Mouse (Mus musculus): ENCODE data around the gene Olfr1140. TPM values are rescaled to one million over a fixed set of nuclear protein-coding genes. Genes with fewer than 3 reads are reported as not detected.

Olfr1140 gene
- polyA plus RNA-seq (2017; shearing (Covaris generic)): not detected

DNA sequence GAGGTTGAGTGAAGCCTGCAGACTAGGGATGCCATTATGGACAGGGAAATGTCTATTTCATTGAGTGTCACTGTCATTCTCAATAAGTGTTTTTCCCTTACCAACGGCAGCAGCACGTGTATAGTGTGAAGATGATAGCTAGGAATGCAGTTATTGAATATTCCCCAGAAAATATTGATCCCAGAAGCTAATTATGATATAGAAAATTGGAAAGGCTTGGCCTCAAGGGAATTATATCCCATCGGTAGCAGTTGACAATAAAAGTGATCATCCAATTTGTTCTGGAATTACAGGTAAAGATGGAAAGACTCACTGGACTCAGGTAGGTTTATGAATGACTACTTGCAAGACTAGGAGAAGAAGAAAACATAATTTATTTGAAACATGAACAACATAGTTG, at the start of gene Olfr1140:
TSS of gene Olfr1140 (plus strand) at position 301 of the 400 bp plus-strand sequence.

DNA sequence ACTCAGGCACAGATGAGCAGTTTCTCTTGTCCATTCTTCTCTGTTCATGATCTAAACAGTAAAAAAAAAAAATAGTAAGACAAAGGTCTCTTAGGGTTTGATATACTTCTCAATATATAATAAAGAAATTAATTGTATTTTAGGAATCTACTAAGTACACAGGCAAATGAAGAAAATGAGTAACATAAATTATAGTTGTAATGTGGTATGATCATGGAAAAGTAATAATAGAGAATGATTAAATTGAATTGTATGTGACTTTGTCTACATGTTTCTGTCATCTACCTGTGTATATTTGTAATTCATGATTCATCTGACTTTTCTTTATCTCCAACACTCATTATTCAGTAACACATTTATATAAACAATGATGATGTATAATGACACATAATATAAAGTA, 49.7 kb upstream of the Olfr1140 start, which contains the start of gene Olfr1136:
TSS of gene Olfr1136 (minus strand) at position 101 of the 400 bp plus-strand sequence.

DNA sequence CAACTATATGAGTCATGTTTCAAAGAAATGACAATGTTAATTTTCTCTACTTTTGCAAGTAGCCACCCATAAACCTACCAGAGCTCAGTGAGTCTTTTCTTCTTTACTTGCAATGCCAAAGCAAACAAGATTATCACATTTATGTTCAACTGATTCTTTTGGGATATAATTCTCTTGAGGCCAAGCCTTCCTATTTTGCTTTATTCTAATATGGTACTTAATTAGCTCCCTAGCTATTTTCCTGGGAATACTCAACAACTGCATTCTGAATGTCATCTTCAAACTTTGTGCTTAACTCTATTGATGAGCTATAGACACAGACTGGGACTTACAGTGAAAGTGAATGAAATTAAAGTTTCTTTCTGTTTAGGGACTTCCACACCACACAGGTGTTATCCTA, 30.5 kb upstream of the Olfr1140 start, which contains the start of gene Olfr1137:
TSS of gene Olfr1137 (minus strand) at position 101 of the 400 bp plus-strand sequence.

DNA sequence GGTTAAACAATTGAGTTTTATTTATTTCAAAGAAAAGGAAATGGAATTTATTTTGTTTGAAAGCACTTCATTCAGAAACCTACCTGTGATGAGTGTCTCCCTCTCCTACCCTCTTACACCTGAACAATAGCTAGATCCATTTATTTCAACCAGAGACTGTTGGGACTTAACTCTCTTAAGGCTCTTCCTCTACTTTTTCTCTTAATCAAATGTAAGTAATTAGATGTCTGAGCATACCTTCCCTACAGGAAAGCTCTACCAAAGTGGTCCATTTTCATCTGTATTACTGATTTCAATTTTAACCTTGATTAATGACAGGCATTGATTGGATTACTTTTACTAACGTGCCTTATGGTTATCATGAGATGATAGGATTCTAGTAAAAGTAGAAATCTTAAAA, 3.7 kb upstream of the Olfr1140 start, which contains the start of gene Olfr1138:
TSS of gene Olfr1138 (minus strand) at position 101 of the 400 bp plus-strand sequence.

DNA sequence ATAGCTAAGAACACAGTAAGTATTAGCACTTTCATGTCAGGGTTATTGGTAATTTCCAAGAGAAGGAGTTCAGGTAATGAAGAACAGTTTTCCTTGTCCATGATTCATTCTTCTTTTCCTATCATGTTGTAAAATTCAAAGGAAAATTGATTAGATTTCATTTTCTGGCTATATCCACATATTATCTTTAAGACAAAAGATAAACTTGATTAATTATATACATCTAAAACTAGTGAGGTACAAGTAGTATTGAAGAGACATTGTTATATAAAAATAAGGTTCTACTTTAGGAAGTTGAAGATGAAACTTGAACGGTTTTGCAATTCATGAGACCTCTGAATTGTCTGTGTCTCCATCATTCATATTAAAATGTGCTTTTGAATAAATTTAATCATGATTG, 10.3 kb downstream of the Olfr1140 start, which contains the start of gene Olfr1141:
TSS of gene Olfr1141 (minus strand) at position 101 of the 400 bp plus-strand sequence.

DNA sequence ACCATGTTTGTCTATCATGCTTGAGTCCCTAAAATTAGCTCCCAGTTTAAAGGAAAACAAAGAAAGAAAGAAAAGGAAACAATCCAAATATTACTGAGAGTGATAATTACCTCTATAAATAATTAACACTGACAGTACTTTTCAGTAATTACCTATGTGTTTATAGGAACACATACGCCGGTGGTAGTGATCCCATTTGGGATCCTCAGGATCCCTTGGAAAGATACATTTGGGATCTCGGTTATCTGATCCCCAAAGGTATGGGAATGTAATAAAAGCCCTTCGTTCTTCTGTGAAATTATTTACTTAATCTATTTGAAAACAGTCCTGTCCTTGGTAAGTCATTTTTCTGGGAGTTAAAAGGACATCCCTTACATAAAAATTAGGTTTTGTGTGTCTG, 35.6 kb downstream of the Olfr1140 start, which contains the start of gene Olfr152:
TSS of gene Olfr152 (plus strand) at position 301 of the 400 bp plus-strand sequence.

Other genes with a start within 250 kb of the Olfr1140 start
- gene Pramel7, start 246.7 kb upstream of the Olfr1140 start, polyA plus RNA-seq (2017; shearing (Covaris generic)): not detected
- gene Pramel6, start 237.2 kb upstream of the Olfr1140 start, polyA plus RNA-seq (2017; shearing (Covaris generic)): not detected
- gene Olfr153, start 212.0 kb upstream of the Olfr1140 start, polyA plus RNA-seq (2017; shearing (Covaris generic)): not detected
- not detected for gene Olfr1128, start 198.2 kb upstream of the Olfr1140 start, polyA plus RNA-seq (2017; shearing (Covaris generic))
- gene Olfr1129, start 169.8 kb upstream of the Olfr1140 start, polyA plus RNA-seq (2017; shearing (Covaris generic)): not detected
- gene Olfr1130, start 137.5 kb upstream of the Olfr1140 start, polyA plus RNA-seq (2017; shearing (Covaris generic)): not detected
- not detected for gene Olfr1131, start 116.6 kb upstream of the Olfr1140 start, polyA plus RNA-seq (2017; shearing (Covaris generic))
- gene Olfr1132, start 106.2 kb upstream of the Olfr1140 start, polyA plus RNA-seq (2017; shearing (Covaris generic)): not detected
- gene Olfr1133, start 96.4 kb upstream of the Olfr1140 start, polyA plus RNA-seq (2017; shearing (Covaris generic)): not detected
- gene Olfr1134, start 85.3 kb upstream of the Olfr1140 start, polyA plus RNA-seq (2017; shearing (Covaris generic)): not detected
- gene Olfr1135, start 70.1 kb upstream of the Olfr1140 start, polyA plus RNA-seq (2017; shearing (Covaris generic)): not detected
- gene Olfr1136, start 49.8 kb upstream of the Olfr1140 start, polyA plus RNA-seq (2017; shearing (Covaris generic)): not detected
- gene Olfr1137, start 30.6 kb upstream of the Olfr1140 start, polyA plus RNA-seq (2017; shearing (Covaris generic)): not detected
- not detected for gene Olfr1138, start 3.8 kb upstream of the Olfr1140 start, polyA plus RNA-seq (2017; shearing (Covaris generic))
- not detected for gene Olfr1141, start 10.2 kb downstream of the Olfr1140 start, polyA plus RNA-seq (2017; shearing (Covaris generic))
- gene Olfr152, start 35.7 kb downstream of the Olfr1140 start, polyA plus RNA-seq (2017; shearing (Covaris generic)): not detected
- gene Olfr1143, start 56.8 kb downstream of the Olfr1140 start, polyA plus RNA-seq (2017; shearing (Covaris generic)): not detected
- not detected for gene Olfr1145, start 66.1 kb downstream of the Olfr1140 start, polyA plus RNA-seq (2017; shearing (Covaris generic))
- not detected for gene Olfr1148, start 86.8 kb downstream of the Olfr1140 start, polyA plus RNA-seq (2017; shearing (Covaris generic))
- not detected for gene Olfr1150-ps1, start 100.2 kb downstream of the Olfr1140 start, polyA plus RNA-seq (2017; shearing (Covaris generic))
- not detected for gene Olfr1151, start 112.1 kb downstream of the Olfr1140 start, polyA plus RNA-seq (2017; shearing (Covaris generic))
- 0.04 TPM for gene Olfr1152, start 122.7 kb downstream of the Olfr1140 start, polyA plus RNA-seq (2017; shearing (Covaris generic))
- gene Olfr1153, start 151.2 kb downstream of the Olfr1140 start, polyA plus RNA-seq (2017; shearing (Covaris generic)): not detected
- gene Olfr1154, start 161.4 kb downstream of the Olfr1140 start, polyA plus RNA-seq (2017; shearing (Covaris generic)): not detected
- gene Olfr1155, start 201.4 kb downstream of the Olfr1140 start, polyA plus RNA-seq (2017; shearing (Covaris generic)): not detected
- gene Olfr1156, start 209.3 kb downstream of the Olfr1140 start, polyA plus RNA-seq (2017; shearing (Covaris generic)): 0.11 TPM
- gene Olfr1157, start 224.5 kb downstream of the Olfr1140 start, polyA plus RNA-seq (2017; shearing (Covaris generic)): not detected
- gene Olfr74, start 230.9 kb downstream of the Olfr1140 start, polyA plus RNA-seq (2017; shearing (Covaris generic)): not detected
- not detected for gene Olfr1158, start 246.4 kb downstream of the Olfr1140 start, polyA plus RNA-seq (2017; shearing (Covaris generic))

All from CD4-positive, CD25-positive, alpha-beta regulatory T cell, adult 9 weeks (primary cell).